Mouse (Mus musculus) testis, adult 2 months (tissue): ENCODE results near the gene Dock8.

Source experiments
- CTCF ChIP-seq: fragments of 200-500 bp; IDR thresholded peaks from 2 replicates; pipeline ENCODE4 v1.5.1; 2012; ENCODE audit warnings: low read depth, mild to moderate bottlenecking, inconsistent platforms, low read length, moderate library complexity; ENCODE audit not compliant: control insufficient read depth, insufficient read depth, insufficient replicate concordance
- POLR2A ChIP-seq: fragments of 200-500 bp; IDR thresholded peaks from 2 replicates; pipeline ENCODE4 v1.6.1; 2012; ENCODE audit warnings: low read depth, mild to moderate bottlenecking, inconsistent platforms, low read length, moderate library complexity; ENCODE audit not compliant: control insufficient read depth

- TF ChIP-seq CTCF = no peak
- no peak for TF ChIP-seq POLR2A
Observed at GRCm38 (mm10) chr19:24966203-24966602, 33.1 kb upstream of the Dock8 start.
